Mouse (Mus musculus) large intestine, adult 2 months (tissue): ENCODE data around the gene Cnnm3. TPM values are rescaled to one million over a fixed set of nuclear protein-coding genes. Genes with fewer than 3 reads are reported as not detected.

ENCODE experiments used
- DNase-seq: peaks from one replicate; pipeline ENCODE4 v3.0.0-alpha.2; 2012; ENCODE audit warnings: low read depth, low spot score
- WGBS: fragments of 180-500 bp; shearing (Covaris S2); methylation state at CpG from one replicate; pipeline ENCODE4 v1.1.7; 2018; 5-methylcytosine and 5-hydroxymethylcytosine counted together
- polyA plus RNA-seq: library from polyadenylated mRNA; depleted of rRNA; stranded (reverse); fragments of >200 nt; gene quantifications from 2 replicates; pipeline ENCODE4 v1.2.3, GENCODE M21; 2012

Gene Cnnm3
- polyA plus RNA-seq, 1 experiment = 12.8 TPM

DNA sequence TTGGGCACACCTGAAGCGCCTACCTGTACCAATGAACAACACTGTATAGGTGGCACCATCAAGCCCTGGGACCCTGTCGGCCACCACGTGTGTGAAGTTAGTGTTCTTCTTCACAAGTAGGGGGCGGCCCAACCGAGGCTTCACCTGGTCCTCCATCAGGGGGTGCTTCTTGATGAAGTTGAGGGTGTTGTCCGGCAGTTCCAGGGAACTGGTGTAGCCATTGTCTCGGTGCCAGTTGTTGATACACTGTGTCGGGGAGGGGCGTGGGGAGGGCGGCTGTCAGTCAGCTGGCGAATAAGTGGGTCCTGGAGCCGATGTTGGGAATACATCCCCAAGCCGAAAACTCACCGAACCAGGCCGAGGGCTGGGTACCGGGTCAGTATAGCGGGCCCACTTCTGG is 40.2 kb downstream of the Cnnm3 start:
- 80% methylated on average over 17 of the region's 17 CpGs for WGBS
- no peak for DNase-seq

DNA sequence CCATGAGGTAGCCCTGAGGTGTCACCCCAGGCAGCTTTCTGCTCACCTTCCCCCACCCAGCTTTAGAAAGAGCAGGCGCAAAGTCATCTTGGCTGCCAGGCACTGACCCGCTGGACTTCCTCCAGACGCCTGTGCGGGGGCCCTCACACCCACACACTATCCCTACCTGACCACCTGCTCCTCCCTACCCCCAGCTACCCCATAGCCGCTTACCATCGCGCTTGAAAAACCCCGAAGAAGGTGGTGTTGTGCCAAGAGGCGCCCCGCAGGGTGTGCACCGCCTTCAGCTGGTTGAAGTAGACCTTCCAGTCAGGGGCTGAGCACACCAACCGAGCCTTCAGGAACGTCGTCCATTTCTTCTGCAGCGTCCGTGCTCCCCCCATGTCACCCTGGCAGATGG is 40.8 kb downstream of the Cnnm3 start:
- no peak for DNase-seq
- 80% methylated on average over 16 of the region's 16 CpGs for WGBS

DNA sequence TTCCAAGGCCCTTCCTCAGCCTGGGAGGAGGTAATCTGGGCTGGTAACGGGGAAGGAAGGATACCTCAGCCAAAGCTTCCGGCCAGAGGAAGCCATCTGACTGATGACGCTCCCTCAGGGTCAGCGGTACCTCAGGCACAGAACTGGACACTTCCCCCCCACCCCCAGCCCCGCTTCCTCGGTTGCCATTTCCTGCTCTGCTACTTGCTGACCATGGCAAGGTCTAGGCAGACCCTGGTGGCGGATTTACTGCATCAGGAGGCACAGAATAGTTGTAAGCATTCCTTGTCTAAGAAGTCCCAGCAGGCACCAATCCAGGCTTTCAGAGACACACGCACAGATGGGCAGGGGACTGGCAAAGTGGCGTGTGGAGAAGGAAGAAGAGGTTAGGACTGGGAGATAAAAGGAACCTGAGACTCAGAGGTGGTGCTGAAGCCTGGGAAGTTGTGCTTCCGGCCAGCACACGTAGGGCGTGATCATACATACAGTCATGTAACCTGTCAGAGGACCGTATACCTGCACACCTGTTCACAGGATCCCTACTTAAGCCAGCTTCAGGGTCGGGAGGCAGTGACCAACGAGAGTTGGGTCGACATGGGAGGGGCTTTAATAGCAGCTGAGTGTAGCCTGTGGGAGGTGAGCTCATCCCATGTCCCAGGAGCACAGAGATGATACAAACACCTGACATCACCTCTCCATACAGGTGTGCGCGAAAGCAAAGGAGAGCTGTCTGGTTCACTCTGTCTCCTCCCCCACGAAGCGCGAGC is 43.1 kb downstream of the Cnnm3 start:
- DNase-seq = no peak
- 73% methylated on average over 21 of the region's 21 CpGs for WGBS

DNA sequence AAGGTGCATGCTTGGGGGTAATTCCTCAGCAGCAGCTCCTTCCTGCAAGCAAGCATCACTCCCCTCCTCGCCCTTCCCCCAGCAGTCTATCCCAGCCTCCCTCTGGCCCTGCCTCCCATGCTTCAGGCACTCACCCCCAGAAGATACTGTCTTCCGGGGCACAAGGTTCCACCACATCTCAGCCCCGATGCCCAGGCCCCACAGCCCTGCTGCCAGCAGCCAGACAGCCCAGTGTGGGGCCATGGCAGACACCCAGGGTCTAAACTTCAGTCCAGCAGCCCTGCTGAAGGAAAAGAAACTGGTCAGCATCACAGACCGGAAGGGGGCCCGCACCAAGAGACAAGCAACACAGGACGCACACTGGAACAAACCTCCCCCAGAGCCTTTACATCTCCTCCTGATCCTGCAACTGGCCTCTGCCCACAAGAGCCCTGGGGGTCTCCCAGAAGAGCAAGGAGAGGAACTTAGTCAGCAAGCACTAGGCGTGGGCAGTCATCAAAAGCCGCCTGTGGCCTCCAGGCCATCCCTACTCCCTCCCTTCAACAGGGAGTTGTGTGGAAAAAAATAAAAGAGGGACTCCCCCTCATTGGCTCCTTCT is 44.2 kb downstream of the Cnnm3 start:
- DNase-seq = no peak
- 25% methylated on average over 8 of the region's 8 CpGs for WGBS

DNA sequence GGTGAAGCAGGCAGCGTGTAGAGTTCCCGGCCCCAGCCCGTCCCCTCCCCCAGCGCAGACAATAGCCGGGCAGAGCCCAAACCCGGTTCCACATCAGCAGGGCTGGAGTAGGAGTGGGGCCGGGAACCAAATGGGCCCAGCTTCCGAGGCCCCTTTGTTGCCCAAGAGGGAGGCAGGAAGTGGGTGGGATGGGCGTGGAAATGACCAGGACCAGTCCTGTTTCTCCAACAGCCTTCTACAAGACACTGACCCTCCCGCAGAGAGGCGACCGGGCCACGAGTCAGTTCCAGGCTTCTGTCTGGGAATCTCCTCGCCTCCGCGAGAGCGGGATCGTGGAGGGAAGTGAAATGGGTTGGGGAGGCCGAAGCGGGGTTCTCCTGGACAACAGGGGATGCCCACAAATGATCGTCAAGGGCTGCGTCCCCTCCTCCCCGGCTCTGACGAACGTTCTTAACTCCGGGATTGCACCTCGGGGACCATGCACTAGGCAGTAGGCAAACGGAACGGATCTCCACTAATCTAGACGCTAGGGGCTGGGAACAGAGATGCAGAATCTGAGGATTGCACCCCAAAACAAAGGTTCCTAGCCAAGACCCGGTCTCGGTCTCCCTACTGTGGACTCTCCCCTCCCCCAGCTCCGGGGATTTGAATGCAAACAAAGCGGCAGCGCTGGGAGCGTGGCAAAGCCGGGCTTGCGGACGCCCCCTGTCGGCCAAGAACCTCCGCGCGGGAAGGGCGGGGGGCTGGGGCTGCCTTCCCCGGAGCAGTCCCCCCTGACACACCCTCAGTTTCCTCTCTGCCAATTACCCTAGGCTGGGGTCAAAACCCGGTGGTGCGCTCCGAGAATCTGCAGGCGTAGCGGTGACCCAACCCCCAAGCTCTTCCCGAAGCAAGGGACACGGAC is 45.1 kb downstream of the Cnnm3 start:
- DNase-seq = no peak
- WGBS = under 1% methylated on average over 52 of the region's 52 CpGs

DNA sequence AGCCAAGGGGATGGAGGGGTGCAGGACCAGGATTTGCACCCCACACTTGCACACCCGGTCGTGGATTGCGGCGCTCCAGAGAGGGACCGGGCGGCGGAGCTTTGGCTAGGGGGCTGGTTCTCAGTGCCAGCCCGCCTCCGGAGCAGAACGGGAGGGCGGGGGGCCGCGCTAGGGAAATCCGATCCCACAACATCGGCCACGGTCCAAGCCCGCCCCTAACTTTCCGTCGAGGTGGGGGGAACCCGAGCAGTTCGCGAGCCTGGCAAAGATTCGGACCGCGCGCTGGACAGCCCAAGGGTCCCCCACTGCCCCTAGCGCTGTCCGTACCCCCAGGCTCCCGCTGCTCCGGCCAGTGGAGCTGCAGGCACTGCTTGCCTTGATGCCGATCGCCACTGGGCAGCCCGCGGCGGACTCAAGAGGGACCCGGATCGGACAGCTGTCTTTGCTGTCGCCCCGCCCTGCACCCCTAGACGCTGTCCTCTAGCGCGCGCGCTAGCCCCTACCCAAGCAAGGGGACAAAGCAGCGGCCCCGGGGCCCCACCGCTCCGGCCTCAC is 45.9 kb downstream of the Cnnm3 start:
- no peak for DNase-seq
- WGBS = under 1% methylated on average over 48 of the region's 48 CpGs

DNA sequence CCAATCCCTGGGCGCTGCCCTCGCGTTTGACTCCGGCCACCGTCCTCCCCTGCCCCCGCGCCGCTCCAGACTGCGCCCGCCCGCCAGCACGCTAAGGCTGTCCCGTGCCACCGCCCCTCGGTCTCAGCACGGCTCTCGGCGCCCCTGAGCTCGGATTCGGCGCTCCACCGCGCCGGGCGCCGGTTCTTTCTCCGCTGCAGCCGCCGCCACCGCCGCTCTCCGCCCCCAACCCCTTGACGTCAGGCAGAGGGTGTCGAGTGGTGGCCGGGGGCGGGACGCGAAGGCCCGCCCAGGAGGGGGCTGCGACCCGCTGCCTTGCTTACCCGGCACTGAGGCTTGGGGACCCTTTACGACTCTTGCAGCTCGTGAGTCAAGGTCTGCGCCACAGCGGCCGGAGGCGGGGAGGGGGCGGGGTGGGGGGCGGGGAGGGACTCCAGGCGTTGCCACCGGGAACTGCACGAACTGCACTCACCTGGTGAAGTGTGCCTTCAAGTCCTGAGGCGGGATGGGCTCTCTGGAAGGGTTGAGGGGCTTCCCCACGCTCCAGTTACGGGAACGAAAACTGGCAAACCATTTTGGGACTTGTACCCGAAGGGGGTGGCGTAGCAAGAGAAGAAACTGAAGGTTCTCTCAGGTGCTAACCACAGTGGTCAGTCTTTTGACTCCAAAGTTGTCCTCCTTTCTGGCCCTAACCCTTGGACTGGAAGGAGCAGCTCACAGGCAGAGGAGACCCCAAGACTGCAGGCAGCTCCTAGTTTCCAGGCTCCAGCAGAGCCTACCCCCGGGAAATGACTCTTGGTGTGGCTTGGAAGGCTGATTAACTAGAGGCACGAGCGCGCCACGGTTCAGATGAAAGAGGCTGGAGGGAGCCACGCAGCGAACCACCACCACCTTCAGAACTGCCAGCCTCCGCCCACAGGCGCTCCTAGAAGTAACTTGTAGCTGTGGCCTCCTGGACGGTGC is 46.6 kb downstream of the Cnnm3 start, which contains the start of gene Sema4c:
Sema4c (minus strand) TSS at position 319 of the 963 bp plus-strand sequence.
- WGBS = 2% methylated on average over 69 of the region's 69 CpGs
- no peak for DNase-seq

DNA sequence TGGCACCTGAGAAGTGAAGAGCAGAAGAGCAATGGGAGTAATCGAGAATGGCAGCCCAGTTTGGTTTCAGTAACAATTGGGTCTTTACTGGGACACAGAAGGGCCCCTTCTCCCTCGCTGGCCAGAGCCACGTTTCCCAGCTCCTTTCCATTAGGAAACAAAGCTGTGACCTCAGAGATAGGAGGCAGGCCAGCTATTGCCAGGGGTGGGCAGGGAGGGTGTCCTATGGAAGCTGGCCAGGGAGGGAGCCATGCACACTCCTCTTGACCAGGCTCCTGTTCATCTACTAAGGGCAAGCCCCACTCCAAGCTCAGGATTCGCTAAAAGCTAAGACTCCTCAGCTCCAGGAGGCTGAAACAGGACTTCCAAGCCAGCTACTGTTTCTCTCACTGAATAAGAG is 47.6 kb downstream of the Cnnm3 start:
- no peak for DNase-seq
- 66% methylated on average over 4 of the region's 4 CpGs for WGBS

DNA sequence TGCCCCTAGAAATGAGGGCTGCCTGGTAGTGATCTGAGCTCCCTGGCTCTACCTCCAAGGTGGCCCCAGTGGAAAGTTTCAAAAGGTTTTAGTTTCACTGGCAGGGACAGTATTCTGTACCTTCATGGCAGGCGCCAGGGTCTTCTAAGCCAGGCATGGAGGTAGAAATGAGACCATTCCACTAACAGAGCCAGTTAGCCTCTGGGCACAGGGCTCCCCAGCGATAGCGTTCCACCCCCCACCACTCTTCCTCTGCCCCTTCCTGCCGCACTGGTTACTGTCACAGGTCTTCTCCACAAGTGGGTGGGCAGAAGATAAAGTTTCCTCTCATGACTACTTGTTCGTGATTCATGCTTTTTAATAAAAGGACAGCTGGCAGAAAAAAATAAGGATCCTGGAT is 48.2 kb downstream of the Cnnm3 start:
- no peak for DNase-seq
- 89% methylated on average over 5 of the region's 5 CpGs for WGBS

DNA sequence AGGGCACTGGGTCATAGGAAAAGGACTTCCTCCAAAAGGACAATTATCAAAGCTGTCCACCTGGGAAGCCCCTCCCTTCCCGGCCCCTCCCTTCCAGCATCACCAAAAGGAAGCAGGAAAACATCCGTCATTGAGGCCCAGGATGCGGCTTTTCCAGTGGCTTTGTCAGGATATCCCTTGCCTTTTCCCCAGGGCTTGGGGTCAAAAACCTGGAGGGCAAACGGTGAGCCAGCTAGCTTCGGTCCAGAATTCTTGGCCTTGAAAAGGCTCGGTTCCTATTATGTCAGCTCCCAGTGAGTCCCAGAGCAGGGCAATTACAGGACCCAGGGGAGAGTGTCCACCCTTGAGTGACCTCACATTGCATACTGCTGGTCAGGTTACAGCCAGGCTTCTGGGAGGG is 49.2 kb downstream of the Cnnm3 start:
- WGBS = 71% methylated on average over 6 of the region's 6 CpGs
- no peak for DNase-seq

DNA sequence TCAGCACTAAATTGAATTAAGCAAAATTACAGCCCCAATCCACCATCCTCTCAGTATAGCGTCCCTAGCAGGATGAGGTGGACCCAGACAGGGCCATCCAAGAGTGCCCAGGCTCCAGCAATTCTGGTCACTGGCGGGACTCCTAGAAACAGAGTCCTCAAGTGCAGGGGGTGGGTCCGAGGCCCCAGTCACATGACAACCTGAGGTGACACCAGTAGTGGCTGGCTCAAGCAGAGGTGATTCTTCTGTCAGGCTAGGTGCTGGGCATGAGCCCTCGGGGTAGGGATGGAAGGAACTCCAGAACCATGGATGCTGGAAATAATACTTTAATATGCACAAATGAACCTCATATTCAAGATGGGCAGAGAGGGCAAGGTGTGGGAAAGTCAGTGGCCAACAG is 50.7 kb downstream of the Cnnm3 start:
- WGBS = 79% methylated on average over 4 of the region's 4 CpGs
- no peak for DNase-seq

DNA sequence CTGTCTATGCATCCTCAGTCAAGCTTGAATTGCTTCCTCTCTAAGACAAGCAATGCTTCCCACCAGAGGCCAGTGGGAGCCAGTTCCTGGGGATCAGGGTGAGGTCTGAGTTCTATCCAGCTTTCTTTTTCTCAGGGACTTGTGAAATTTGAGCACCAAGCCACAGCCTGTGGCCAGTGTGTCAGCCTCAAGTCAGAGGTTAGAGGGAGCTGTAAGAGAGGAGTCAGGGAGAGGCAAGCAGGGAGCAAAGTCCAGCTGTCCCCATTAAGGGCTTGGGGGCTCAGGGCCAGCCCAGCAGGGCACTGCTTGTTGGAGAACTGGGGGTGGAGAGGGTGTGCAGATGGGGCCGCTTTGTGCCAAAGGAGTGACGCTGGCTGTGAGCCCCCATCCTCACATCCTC is 51.5 kb downstream of the Cnnm3 start:
- WGBS = 75% methylated on average over 2 of the region's 2 CpGs
- no peak for DNase-seq

DNA sequence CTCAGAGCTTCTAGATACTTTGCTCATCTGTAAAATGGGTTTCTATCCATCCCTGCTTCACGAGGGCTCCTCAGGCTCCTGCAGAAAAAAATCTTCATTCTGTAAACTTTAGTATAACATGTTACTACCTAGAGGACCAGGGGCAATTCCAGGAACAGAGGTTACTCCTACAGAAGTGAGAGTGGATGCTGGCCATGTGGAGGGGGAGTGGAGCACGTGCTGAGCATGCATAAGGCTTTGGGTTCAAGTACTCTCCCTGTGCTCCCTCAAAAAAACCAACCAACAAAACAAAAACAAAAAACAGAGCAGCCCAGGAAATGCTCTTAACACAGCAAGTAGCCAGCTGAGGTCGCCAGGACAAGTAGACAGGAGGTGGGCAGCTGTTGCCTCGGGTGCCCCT is 52.0 kb downstream of the Cnnm3 start:
- no peak for DNase-seq
- WGBS = 77% methylated on average over 4 of the region's 4 CpGs

DNA sequence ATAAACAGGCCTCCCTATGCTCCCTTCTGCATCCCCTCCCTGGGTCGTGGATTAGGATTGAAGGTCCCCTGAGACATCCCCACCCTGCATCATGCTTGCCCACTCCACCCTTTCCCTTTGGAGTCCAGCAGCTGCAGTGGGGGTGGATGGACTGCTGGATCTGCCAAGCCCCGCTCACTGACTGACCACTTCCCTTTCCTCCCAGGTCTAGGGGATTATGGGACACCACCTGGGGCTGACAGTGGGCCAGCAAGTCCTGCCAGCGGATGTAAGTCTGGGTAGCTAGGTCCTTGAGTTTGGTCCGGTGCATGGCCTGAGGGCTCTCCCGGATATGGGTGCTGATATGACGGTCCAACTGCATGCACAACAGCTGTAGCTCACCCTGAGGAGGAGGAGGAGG is 52.4 kb downstream of the Cnnm3 start:
- WGBS = 74% methylated on average over 6 of the region's 6 CpGs
- no peak for DNase-seq

DNA sequence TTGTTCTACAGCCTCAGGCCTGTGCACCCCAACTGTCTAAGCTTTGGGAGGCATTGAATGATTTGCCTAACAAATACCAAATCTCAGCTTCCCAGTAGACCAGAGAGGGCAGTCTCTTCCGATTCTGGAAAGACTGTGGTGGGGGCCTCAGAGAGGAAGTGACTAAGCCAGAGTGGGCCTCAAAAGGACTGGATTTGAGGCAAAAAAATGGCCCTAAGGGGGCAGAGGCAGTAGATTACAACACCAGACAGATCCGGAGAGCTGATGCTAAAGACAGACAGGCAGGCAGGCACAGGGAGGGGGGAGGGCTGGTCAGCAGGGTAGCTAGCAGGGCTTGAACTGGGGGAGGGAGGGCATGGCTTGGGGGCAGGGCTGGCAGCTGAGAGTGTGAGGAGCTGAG is 54.8 kb downstream of the Cnnm3 start:
- 57% methylated on average over 2 of the region's 2 CpGs for WGBS
- no peak for DNase-seq

DNA sequence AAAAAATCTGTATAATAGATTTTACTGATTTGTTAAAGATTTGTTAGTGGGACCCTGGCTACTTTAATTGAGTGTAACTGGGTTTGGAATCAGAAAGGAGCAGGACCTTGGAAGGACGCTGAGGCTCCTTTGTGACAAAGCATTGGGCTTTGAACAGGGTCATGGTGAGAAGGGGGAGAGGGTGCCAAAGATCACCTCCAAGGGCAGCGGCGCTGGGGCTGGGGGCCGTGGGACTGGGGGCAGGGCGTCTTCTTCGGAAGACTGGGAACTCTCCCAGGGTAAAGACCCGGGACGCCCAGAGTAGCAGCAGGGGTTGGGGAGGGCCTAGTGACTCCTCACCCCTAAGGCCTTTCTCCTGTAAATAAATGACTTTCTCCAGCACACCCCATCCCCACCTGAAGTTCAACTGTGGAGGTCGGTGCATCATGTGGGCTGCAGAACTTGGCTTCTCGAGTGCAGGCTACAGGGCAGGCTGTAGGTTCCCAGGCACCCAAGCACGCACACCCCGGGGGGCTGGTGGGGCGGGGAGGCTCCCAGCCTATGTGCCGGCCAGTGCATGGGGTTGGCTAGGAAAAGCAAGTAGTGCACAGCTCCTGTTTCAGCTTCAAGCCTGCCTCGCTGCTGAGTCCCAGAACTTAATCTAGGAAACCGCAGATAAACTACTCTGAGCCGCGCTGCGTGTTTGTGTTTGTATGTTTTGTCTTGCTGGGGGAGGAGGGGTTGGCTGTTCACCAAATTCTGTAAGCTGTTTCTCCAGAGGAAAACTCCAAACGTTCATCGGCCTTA is 56.3 kb downstream of the Cnnm3 start:
- DNase-seq = no peak
- 71% methylated on average over 21 of the region's 21 CpGs for WGBS

DNA sequence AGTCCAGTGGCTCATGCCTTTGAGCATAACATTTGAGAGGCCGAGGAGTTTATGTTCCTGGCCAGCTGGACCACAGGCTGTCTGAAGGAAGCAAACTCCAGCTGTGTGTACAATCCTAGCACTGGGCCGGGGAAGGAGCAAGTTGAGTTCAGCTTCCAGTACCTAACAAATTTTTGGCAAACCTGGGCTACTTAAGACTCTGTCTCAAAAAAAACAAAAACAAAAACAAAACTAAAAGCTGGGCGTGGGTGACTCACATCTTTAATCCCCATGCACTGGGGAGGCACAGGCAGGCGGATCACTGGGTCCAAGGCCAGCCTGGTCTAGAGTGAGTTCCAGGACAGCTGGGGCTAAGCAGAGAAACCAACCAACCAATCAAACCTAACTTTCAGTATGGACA is 57.1 kb downstream of the Cnnm3 start:
- DNase-seq = no peak
- WGBS = 57% methylated on average over 4 of the region's 4 CpGs

DNA sequence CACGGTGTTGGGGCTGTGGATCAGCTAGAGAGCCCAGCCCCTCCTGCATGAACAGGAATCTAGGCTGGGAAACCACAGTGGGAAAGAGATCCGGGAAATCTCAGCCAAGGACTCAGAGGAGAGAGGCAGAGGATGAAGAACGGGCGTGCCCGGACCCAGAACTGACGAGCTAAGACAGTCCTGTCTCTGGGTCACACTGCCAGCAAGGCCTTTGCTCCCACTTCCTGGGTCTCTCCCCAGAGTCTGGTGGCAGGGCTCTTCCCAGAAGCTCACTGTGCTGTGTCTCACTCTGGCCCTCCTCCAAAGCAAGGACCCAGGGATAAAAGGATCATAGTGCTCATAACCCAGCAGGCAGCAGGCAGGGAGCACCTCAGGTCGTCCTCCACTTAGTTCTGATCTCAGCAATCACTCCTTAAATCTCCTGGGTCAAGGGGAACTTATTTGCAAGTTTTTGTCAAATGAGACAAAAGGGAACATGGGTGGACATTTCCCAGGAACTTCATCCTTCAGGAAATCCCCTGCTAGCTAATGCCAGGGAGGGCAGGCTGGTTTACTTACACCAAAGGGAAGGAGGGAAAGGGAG is 58.1 kb downstream of the Cnnm3 start:
- WGBS = 21% methylated on average over 7 of the region's 7 CpGs
- DNase-seq = no peak
